Mouse (Mus musculus) liver, postnatal 0 days (tissue): Measurements from ENCODE around the gene Crhr2.

Experiments used
- CTCF ChIP-seq: sonication (generic); IDR thresholded peaks from 2 replicates; pipeline ENCODE4 v1.5.1; 2016; ENCODE audit warnings: antibody characterized with exemption, low read depth
- EP300 ChIP-seq: IDR thresholded peaks from 2 replicates; pipeline ENCODE4 v1.6.1; 2016; ENCODE audit warnings: antibody characterized with exemption, low read depth, mild to moderate bottlenecking

GRCm38 (mm10) chr6:55130631-55131030, 2.2 kb downstream of the Crhr2 start:
- no peak for TF ChIP-seq CTCF
- TF ChIP-seq EP300: no peak
